Mouse (Mus musculus) embryonic facial prominence, embryonic 13.5 days (tissue): Measurements from ENCODE around the gene Aspg. TPM values are rescaled to one million over a fixed set of nuclear protein-coding genes. Genes with fewer than 3 reads are reported as not detected.
A peak's percentile ranks its signal among the peaks of the same experiment; 100 is the strongest.

Source experiments
- ATAC-seq: fragments of 200-750 bp; cut with Nextera tagmentation; 2 replicates; pipeline ENCODE4 v1.8.0; 2017; ENCODE audit warnings: low read depth; ENCODE audit not compliant: insufficient number of reproducible peaks, insufficient read depth, low FRiP score, low TSS enrichment
- H3K27ac ChIP-seq: fragments of 300-500 bp; sonication (generic); 2 replicates; pipeline ENCODE4 v1.5.1; 2015; ENCODE audit warnings: moderate library complexity, mild to moderate bottlenecking, inconsistent platforms
- H3K27me3 ChIP-seq: fragments of 300-500 bp; sonication (generic); 2 replicates; pipeline ENCODE4 v1.6.1; 2015; ENCODE audit warnings: mild to moderate bottlenecking, inconsistent platforms
- H3K36me3 ChIP-seq: fragments of 300-500 bp; sonication (generic); 2 replicates; pipeline ENCODE4 v1.6.1; 2015; ENCODE audit warnings: mild to moderate bottlenecking, inconsistent platforms
- H3K4me1 ChIP-seq: fragments of 300-500 bp; sonication (generic); 2 replicates; pipeline ENCODE4 v1.6.1; 2015; ENCODE audit warnings: inconsistent platforms
- H3K4me2 ChIP-seq: fragments of 300-500 bp; sonication (generic); 2 replicates; pipeline ENCODE4 v1.6.1; 2015; ENCODE audit warnings: moderate library complexity, mild to moderate bottlenecking, inconsistent platforms
- H3K4me3 ChIP-seq: fragments of 300-500 bp; sonication (generic); 2 replicates; pipeline ENCODE4 v1.5.1; 2015; ENCODE audit warnings: mild to moderate bottlenecking, inconsistent platforms
- H3K9ac ChIP-seq: fragments of 300-500 bp; sonication (generic); 2 replicates; pipeline ENCODE4 v1.6.1; 2015; ENCODE audit warnings: mild to moderate bottlenecking, inconsistent platforms
- H3K9me3 ChIP-seq: fragments of 300-500 bp; sonication (generic); 2 replicates; pipeline ENCODE4 v1.6.1; 2016; ENCODE audit warnings: inconsistent platforms
- WGBS: fragments of 180-500 bp; shearing (Covaris S2); methylation state at CpG from one replicate; pipeline ENCODE4 v1.1.7; 2015; ENCODE audit warnings: mixed read lengths; 5-methylcytosine and 5-hydroxymethylcytosine counted together
- polyA plus RNA-seq: library from polyadenylated mRNA; unstranded; fragments of >200 nt; fragmentation: Nextera tagmentation; extraction: Ambion mirVana; gene quantifications from 2 replicates; pipeline ENCODE4 v1.2.1, GENCODE M21; 2015

Aspg gene
- polyA plus RNA-seq: 0.60 and 1.1 TPM in 2 replicates

DNA sequence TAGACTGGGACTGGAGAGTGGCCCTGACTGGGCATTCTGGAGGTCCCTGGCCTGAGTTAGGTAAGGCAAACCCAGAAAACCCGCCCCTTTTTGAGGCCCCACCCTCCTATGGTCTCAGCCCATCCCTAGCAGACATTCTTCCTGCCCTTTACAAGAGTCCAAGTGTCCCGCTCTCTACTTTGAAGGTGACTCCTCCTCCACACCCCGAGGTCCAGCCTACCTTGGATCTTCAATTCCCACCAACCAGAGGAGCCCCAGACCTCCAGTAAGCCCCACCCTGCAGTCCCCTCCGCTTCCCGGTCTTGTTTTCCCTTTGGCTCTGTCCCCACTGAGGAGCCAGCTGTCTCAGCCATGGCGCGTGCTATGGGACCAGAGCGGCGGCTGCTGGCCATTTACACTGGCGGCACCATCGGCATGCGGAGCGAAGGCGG is at the start of gene Aspg:
Gene Aspg, plus strand, starts transcription at position 139 of the 431 bp plus-strand sequence.
- Histone ChIP-seq H3K9ac (0 out of 2 replicates have a peak within 1 kb of the TSS, but pooled peaks have one; percentile 32), H3K27ac (no peak within 1 kb of the TSS), H3K9me3 (no peaks in the 10 kb centered on the region), H3K27me3 (peaks cover 7% of the 10 kb centered on the region; the same call in 1 of the 2 replicates), H3K36me3 (no peaks in the 10 kb centered on the region), H3K4me2 (peak within 1 kb of the TSS; percentile 53), H3K4me1 (peaks cover 10% of the 10 kb centered on the region), H3K4me3 (peak within 1 kb of the TSS; percentile 25)
- no peak for ATAC-seq
- 0% methylated on average over 14 of the region's 14 CpGs for WGBS

DNA sequence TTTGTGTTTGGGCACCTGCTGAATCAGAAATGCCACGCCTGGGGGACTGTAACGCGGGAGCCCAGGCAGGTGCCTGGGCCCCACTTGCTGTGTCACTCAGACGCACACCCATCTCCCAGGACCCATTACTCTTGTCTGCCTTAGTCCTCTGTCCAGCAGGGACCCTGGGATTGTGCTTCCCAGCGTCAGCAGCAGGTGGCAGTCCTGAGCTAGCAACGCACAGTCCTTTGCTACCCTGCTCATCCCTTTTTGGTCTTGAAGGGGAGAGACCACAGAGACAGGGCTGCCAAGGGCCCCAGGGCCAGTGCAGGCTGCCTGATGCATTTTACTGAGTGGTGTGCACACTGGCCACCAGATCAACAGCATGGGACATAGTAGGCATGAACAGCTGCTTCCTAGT is 28.8 kb upstream of the Aspg start:
- WGBS: 10% methylated on average over 6 of the region's 6 CpGs
- no peaks in the 10 kb centered on the region for H3K27me3 ChIP-seq
- no peaks in the 10 kb centered on the region for H3K9me3 ChIP-seq
- no peaks in the 10 kb centered on the region for H3K4me1 ChIP-seq
- no peak overlapping the region for H3K9ac ChIP-seq
- ATAC-seq: no peak
- H3K4me2 ChIP-seq: no peak overlapping the region
- no peaks in the 10 kb centered on the region for H3K36me3 ChIP-seq
- no peak overlapping the region for H3K4me3 ChIP-seq
- H3K27ac ChIP-seq: no peak overlapping the region

DNA sequence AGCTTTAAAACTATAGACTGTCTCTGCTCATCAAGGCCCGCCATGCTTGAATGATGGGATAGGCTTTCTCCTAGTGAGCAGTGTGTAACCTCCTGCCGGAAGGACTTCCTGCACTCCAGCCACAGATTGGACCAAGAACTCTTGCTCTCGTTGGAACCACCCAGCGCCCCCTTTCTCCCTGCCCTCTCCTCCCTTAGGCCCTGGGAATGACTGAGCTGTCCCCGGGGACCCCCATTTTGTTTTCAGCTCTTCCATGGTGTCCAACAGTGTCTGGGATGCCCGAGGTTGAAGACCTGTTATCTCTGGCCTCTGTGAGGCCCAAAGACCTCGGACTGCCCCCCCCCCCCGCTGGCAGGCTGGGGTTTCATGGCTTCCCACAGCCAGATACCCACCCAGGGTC is 26.6 kb upstream of the Aspg start:
- Histone ChIP-seq H3K27ac (no peak overlapping the region), H3K27me3 (no peaks in the 10 kb centered on the region), H3K4me2 (no peak overlapping the region), H3K9me3 (no peaks in the 10 kb centered on the region), H3K4me1 (no peaks in the 10 kb centered on the region), H3K4me3 (no peak overlapping the region), H3K9ac (no peak overlapping the region), H3K36me3 (no peaks in the 10 kb centered on the region)
- WGBS: 76% methylated on average over 8 of the region's 8 CpGs
- ATAC-seq: no peak

DNA sequence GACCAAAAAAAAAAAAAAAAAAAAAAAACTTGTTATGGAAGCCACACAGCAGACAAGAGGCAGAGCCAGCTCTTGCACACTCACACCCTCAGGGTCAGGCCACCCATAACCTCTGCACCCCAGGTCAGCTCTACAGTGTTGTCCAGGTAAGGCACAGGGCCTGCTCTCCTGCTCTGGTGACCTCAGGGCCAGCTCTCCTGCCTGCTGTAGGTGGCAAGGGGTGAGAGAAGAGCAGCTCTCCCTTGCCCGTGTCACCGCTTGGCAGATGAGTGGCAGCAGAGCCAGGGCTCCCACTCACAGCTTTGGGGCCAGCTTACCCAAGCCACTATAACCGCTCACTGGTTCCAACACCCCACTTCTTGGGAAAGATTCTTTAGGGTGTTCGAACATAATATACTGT is 25.6 kb upstream of the Aspg start:
- Histone ChIP-seq H3K4me3 (no peak overlapping the region), H3K27ac (no peak overlapping the region), H3K36me3 (no peaks in the 10 kb centered on the region), H3K4me2 (no peak overlapping the region), H3K27me3 (no peaks in the 10 kb centered on the region), H3K9me3 (no peaks in the 10 kb centered on the region), H3K4me1 (no peaks in the 10 kb centered on the region), H3K9ac (no peak overlapping the region)
- no peak for ATAC-seq
- 89% methylated on average over 4 of the region's 4 CpGs for WGBS

DNA sequence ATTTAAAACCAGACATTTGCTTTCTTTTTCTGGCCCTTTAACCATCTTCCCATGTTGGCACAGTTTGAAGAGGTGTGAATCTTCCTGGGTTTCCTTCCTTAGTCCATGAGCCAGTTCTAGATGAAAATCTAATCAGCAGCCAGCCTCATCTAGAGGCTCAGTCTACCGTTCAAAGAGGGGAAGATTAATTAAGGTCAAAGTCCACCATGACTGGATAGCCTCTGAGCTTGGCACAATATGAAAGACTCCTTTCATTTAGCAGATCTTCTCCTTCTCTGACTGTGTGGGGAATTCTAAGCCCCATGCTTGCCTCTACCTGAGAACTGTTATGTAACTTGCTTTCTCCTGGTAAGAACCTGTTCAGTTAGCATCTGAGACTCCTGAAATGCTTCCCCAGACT is 24.2 kb upstream of the Aspg start:
- no peak overlapping the region for H3K9ac ChIP-seq
- no peaks in the 10 kb centered on the region for H3K9me3 ChIP-seq
- no peaks in the 10 kb centered on the region for H3K27me3 ChIP-seq
- no peak for ATAC-seq
- H3K4me3 ChIP-seq: no peak overlapping the region
- H3K27ac ChIP-seq: no peak overlapping the region
- no peaks in the 10 kb centered on the region for H3K36me3 ChIP-seq
- peaks cover 8% of the 10 kb centered on the region; the same call in 1 of the 2 replicates for H3K4me1 ChIP-seq
- H3K4me2 ChIP-seq: no peak overlapping the region
- WGBS: 51% methylated on average over 1 of the region's 1 CpGs

DNA sequence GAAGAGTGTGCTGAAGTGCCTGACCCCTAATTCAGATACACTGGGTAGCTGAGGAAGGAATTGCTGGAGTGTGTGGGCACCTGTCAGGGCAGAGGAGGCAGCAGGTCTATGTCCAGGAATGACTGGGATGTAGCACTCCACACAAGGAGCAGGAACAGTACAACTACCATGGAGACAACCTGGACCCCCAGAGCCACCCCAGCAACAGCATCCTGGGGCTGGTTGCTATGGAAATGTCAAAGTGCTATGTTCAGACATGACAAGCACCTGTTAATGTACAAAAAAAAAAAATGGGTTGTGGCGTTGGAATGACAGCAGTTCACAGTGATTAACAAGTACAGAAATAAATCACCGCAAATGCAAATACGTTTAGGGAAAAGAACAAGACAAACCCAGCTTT is 20.2 kb upstream of the Aspg start:
- Histone ChIP-seq H3K4me1 (peaks cover 18% of the 10 kb centered on the region), H3K4me3 (no peak overlapping the region), H3K4me2 (no peak overlapping the region), H3K36me3 (no peaks in the 10 kb centered on the region), H3K9me3 (no peaks in the 10 kb centered on the region), H3K27ac (no peak overlapping the region), H3K27me3 (peaks cover 6% of the 10 kb centered on the region), H3K9ac (no peak overlapping the region)
- ATAC-seq: no peak
- WGBS: 86% methylated on average over 3 of the region's 3 CpGs

DNA sequence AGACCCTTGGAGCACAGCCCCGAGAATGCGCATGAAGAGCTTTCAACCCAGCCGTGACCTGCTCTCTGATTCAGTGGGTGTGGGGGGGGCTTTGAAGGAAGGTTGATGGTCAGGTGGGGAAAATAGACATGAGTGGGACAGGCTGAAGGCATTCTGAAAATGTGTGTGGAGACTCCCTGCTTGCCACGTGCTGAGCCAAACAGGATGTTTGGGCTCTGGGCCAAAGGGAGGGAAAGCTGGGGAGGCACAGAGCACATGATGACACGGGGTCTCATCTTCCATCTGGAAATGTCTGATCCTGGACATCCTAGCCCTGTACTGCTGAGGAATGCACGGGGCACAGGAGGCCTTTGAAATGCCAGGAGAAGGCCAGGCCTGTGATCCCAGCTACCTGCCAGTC is 19.8 kb upstream of the Aspg start:
- no peaks in the 10 kb centered on the region for H3K36me3 ChIP-seq
- no peak overlapping the region for H3K4me2 ChIP-seq
- ATAC-seq: no peak
- no peak overlapping the region for H3K4me3 ChIP-seq
- H3K27ac ChIP-seq: no peak overlapping the region
- H3K9me3 ChIP-seq: no peaks in the 10 kb centered on the region
- 46% methylated on average over 6 of the region's 6 CpGs for WGBS
- no peak overlapping the region for H3K9ac ChIP-seq
- peaks cover 18% of the 10 kb centered on the region for H3K4me1 ChIP-seq
- peaks cover 11% of the 10 kb centered on the region for H3K27me3 ChIP-seq

DNA sequence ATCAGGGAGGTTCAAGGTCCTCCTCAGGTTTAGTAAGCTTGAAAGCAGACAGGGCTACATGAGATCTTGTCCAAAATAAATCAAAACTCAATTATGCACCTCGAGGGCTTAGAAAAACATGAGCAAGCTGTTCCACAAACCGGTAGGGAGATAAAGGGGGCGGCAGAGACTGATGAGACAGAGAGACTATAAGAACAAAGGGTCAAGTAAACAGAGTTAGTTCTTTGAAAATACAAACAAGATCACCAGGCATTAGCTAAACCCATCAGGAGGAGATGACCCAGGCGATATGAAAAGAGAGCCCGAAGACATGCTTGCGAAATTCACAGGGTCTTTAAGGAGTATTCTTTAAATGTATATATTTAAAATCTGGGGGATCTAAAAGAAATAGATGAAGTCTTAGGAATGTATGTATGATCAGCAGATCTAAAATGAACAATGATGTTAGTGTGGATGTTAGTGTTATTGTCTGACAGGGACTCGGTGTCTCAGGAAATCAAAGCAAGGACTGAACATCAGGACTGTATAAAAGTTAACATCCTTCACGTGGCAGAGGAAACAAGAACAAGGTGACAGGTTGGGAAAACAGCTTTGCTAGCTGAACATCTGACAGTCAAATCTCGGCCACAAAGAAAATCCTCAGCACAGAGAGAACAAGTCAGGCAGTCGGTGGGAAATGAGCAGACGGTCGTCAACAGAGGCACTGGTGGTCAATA is 17.7 kb upstream of the Aspg start:
- Histone ChIP-seq H3K4me2 (no peak overlapping the region), H3K4me1 (peaks cover 18% of the 10 kb centered on the region), H3K9me3 (no peaks in the 10 kb centered on the region), H3K9ac (no peak overlapping the region), H3K36me3 (no peaks in the 10 kb centered on the region), H3K27me3 (peaks cover 17% of the 10 kb centered on the region), H3K27ac (no peak overlapping the region), H3K4me3 (no peak overlapping the region)
- no peak for ATAC-seq
- WGBS: 55% methylated on average over 12 of the region's 12 CpGs

DNA sequence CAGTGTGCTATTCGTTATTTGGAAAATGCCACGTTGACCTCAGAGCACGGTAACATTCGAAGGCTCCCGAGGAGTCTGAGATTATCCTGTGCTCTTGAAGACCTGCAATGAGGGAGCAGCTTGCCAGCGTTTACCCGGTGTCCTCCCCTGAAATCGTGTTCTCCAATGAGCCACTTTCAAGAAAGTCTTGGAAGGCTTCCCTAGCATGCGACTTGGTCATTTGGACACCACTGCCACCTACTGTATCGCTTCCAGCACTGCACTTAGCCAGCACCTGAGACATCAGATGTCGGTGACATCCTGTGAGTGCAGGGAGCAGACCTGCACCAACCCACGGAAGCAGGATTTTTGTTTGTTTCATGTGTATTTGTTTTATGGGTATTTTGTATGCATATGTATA is 15.4 kb upstream of the Aspg start:
- Histone ChIP-seq H3K27me3 (peaks cover 17% of the 10 kb centered on the region), H3K27ac (no peak overlapping the region), H3K9ac (peak overlapping the region; percentile 36; the same call in 1 of the 2 replicates), H3K9me3 (no peaks in the 10 kb centered on the region), H3K4me2 (peak overlapping the region; percentile 47), H3K4me3 (no peak overlapping the region), H3K36me3 (no peaks in the 10 kb centered on the region), H3K4me1 (peaks cover 19% of the 10 kb centered on the region)
- WGBS: 6% methylated on average over 12 of the region's 12 CpGs
- no peak for ATAC-seq

DNA sequence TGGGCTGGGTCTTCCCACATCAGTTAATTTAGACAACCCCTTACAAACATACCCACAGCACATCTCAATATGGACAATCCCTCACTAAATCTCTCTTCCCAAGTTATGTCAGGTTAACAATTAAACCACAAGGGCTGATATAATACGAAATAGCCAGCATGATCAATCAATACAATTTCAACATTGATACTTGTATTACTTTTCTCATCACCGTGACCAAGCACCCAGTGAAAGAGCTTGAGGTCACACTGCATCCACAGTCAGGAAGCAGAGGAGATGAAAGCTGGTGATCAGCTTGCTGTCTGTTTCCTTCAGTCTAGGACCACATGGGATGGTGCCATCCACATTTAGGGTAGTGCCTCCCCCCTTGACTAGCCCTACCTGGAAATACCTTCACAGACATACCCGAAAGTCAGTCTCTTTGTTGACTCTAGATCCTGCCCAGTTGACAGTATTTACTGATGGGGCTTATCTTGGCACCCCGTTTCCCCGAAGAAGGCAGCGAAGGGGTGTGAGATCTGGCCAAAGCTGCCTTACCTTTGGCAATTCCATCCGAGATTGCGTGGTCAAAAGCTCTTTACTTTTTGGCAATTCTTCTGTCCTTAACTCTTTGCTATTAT is 12.1 kb upstream of the Aspg start:
- no peak overlapping the region for H3K4me3 ChIP-seq
- no peak overlapping the region for H3K27ac ChIP-seq
- H3K9ac ChIP-seq: no peak overlapping the region
- 86% methylated on average over 8 of the region's 8 CpGs for whole genome bisulfite sequencing
- peaks cover 14% of the 10 kb centered on the region for H3K4me1 ChIP-seq
- H3K27me3 ChIP-seq: peaks cover 17% of the 10 kb centered on the region
- no peaks in the 10 kb centered on the region for H3K9me3 ChIP-seq
- ATAC-seq: no peak
- H3K36me3 ChIP-seq: no peaks in the 10 kb centered on the region
- no peak overlapping the region for H3K4me2 ChIP-seq

DNA sequence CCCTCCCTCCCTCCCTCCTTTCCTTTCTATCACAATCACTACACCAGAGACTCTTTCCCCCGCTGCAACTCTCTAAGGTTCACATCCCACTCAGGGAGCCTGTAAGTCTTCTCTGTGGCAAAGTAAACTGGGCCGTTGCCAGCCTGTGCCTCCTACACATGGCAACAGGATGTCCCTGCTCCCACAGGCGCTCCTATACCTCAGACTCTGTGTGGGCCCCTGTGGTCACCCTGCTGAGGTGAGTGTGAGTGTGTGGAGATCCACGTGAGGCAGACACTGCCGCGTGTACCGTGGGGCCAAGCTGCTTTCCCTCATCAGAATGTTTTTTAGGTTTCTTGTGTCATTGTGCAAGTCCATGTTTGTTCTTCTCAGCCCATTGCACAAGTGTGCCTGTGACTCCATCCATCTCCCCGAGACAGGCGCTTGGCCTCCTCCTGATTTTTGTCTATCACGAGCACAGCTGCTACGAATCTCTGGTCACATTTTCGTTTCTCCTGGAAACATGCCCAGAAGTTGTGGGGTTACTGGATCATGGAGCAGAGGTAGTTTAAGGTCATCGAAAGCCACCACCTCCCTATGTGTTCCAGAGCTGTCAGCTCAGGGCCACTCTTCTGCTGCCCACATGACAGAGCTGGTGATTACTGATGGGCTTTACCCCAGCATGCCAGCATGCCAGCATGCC is 10.3 kb upstream of the Aspg start:
- H3K27me3 ChIP-seq: 0 out of 2 replicates have a peak, but pooled peaks cover 11% of the 10 kb centered on the region
- no peaks in the 10 kb centered on the region for H3K36me3 ChIP-seq
- H3K4me3 ChIP-seq: no peak overlapping the region
- no peaks in the 10 kb centered on the region for H3K9me3 ChIP-seq
- H3K4me2 ChIP-seq: no peak overlapping the region
- H3K27ac ChIP-seq: no peak overlapping the region
- peaks cover 9% of the 10 kb centered on the region; the same call in 1 of the 2 replicates for H3K4me1 ChIP-seq
- no peak for ATAC-seq
- H3K9ac ChIP-seq: no peak overlapping the region
- whole genome bisulfite sequencing: 72% methylated on average over 13 of the region's 13 CpGs
